Mouse (Mus musculus) frontal cortex, adult 2 months (tissue): ENCODE data around the gene Ppip5k1. TPM values are rescaled to one million over a fixed set of nuclear protein-coding genes. Genes with fewer than 3 reads are reported as not detected.

Source experiments
- polyA plus RNA-seq: library from polyadenylated mRNA; depleted of rRNA; stranded (reverse); fragments of >200 nt; gene quantifications from 2 replicates; pipeline ENCODE4 v1.2.3, GENCODE M21; 2012; rRNA removed

Ppip5k1 gene
- polyA plus RNA-seq, 1 experiment = 104 TPM

Other genes with a start within 250 kb of the Ppip5k1 start
- 0.69 and 0.78 TPM in 2 replicates for gene Tgm7, start 245.6 kb downstream of the Ppip5k1 start, polyA plus RNA-seq
- 21.2 and 22.5 TPM in 2 replicates for gene Adal, start 215.0 kb downstream of the Ppip5k1 start, polyA plus RNA-seq
- gene Lcmt2, start 214.7 kb downstream of the Ppip5k1 start, polyA plus RNA-seq = 5.1 and 6.1 TPM in 2 replicates
- 32.1 and 34.7 TPM in 2 replicates for gene Tubgcp4, start 184.7 kb downstream of the Ppip5k1 start, polyA plus RNA-seq
- 3.8 and 4.0 TPM in 2 replicates for gene Zscan29, start 184.3 kb downstream of the Ppip5k1 start, polyA plus RNA-seq
- gene Trp53bp1, start 84.0 kb downstream of the Ppip5k1 start, polyA plus RNA-seq = 77.5 and 90.7 TPM in 2 replicates
- gene Map1a, start 65.8 kb downstream of the Ppip5k1 start, polyA plus RNA-seq = 212 and 218 TPM in 2 replicates
- 224 and 248 TPM in 2 replicates for gene Ckmt1, start 2.3 kb upstream of the Ppip5k1 start, polyA plus RNA-seq
- 0.78 and 0.88 TPM in 2 replicates for gene Strc, start 31.8 kb upstream of the Ppip5k1 start, polyA plus RNA-seq
- gene Pdia3, start 58.4 kb upstream of the Ppip5k1 start, polyA plus RNA-seq = 102 TPM in 2 replicates
- gene Catsper2, start 58.4 kb upstream of the Ppip5k1 start, polyA plus RNA-seq = 8.4 and 8.6 TPM in 2 replicates
- 0.60 and 1.3 TPM in 2 replicates for gene Ell3, start 88.9 kb upstream of the Ppip5k1 start, polyA plus RNA-seq
- gene Serf2, start 93.8 kb upstream of the Ppip5k1 start, polyA plus RNA-seq = 357 and 519 TPM in 2 replicates
- 35.6 and 35.9 TPM in 2 replicates for gene Hypk, start 97.9 kb upstream of the Ppip5k1 start, polyA plus RNA-seq
- gene Serinc4, start 101.4 kb upstream of the Ppip5k1 start, polyA plus RNA-seq = 0.55 and 1.4 TPM in 2 replicates
- 36.0 and 38.5 TPM in 2 replicates for gene Mfap1b, start 118.7 kb upstream of the Ppip5k1 start, polyA plus RNA-seq
- gene Mfap1a, start 151.3 kb upstream of the Ppip5k1 start, polyA plus RNA-seq = 19.4 and 19.9 TPM in 2 replicates
- 3.5 and 4.2 TPM in 2 replicates for gene Wdr76, start 151.3 kb upstream of the Ppip5k1 start, polyA plus RNA-seq